ENCODE assay signal across 11 mouse cellular contexts in the genomic region with DNA sequence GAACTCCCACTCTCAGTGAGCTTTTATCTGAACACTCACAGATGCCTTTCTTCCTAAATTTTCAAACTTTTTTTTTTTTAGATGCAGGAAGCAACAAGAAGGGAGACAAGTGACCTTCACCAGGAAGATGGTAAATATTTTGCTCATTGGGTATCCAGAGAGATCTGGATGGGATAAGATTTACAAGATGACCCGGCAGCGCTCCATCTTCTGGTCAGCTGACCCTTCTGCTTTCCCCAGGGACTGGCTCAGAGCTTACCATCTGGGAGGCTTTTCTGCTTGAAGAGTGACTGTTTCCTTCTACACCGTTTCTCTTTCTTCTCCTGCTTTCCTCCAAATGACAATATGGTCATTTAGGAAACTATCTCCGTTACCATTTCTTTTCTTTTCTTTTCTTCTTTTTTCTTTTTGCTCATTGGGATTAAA. TPM values are rescaled to one million over a fixed set of nuclear protein-coding genes. Genes with fewer than 3 reads are reported as not detected.
DNase-seq lines count a peak whose midpoint lies in the region; ATAC-seq and TF ChIP-seq lines count a peak whose summit lies in the region.
"Had no signal": no experiment of that assay in that cellular context is flagged by ENCODE, and none has a peak within 500 bp of the region (broad histone marks: within the 10 kb centered on the region; RNA-seq: fewer than 3 reads in every experiment).

No protein-coding gene starts in this region.

- 26% methylated on average over 4 of the region's 4 CpGs for WGBS in heart, embryonic 13.5 days
- WGBS in hindbrain, embryonic 11.5 days: 7% methylated on average over 4 of the region's 4 CpGs
- WGBS in midbrain, postnatal 0 days: 10% methylated on average over 4 of the region's 4 CpGs

- no peaks in the 10 kb centered on the region for H3K9me3 ChIP-seq in heart, embryonic 13.5 days
- no peaks in the 10 kb centered on the region for H3K9me3 ChIP-seq in hindbrain, embryonic 11.5 days (ENCODE audit: control insufficient read depth, low read length)
- no peaks in the 10 kb centered on the region for H3K9me3 ChIP-seq in midbrain, postnatal 0 days (ENCODE audit: low read length)

- H3K4me2 ChIP-seq in heart, embryonic 13.5 days: peak overlapping the region; percentile 31; the same call in 1 of the 2 replicates
- no peak overlapping the region for H3K4me2 ChIP-seq in hindbrain, embryonic 11.5 days (replicated peaks; ENCODE audit: low read depth, low read length)
- H3K4me2 ChIP-seq in midbrain, postnatal 0 days (ENCODE audit: low read depth, low read length, poor library complexity, severe bottlenecking): peak overlapping the region; percentile 9; the same call in 1 of the 2 replicates

- ATAC-seq in heart, embryonic 13.5 days (ENCODE audit: extremely low read depth, insufficient number of reproducible peaks, low FRiP score, low TSS enrichment): no peak
- ATAC-seq in hindbrain, embryonic 11.5 days (ENCODE audit: low FRiP score): peak; percentile 71; the same call in 1 of the 2 replicates
- no peak for ATAC-seq in midbrain, postnatal 0 days (ENCODE audit: low FRiP score)
- no peak for ATAC-seq in erythroid progenitor cell, adult 5-6 weeks (replicated peaks; ENCODE audit: low FRiP score, poor library complexity, severe bottlenecking)

- no peak overlapping the region for H3K4me3 ChIP-seq in heart, embryonic 13.5 days
- H3K4me3 ChIP-seq in hindbrain, embryonic 11.5 days (ENCODE audit: low read depth, low read length): no peak overlapping the region
- H3K4me3 ChIP-seq in midbrain, postnatal 0 days (ENCODE audit: low read depth, low read length): no peak overlapping the region

- DNase-seq in heart, adult 11 months: no peak
- peak; percentile 85 for DNase-seq in embryo, embryonic 11 days
- DNase-seq in hindbrain, embryonic 11.5 days (ENCODE audit: low spot score): peak; percentile 80
- peak; percentile 81 for DNase-seq in midbrain, postnatal 0 days (ENCODE audit: low spot score)
- DNase-seq in thymus, postnatal 0 days (ENCODE audit: low spot score): no peak
- no peak for DNase-seq in thymus, adult 18-20 months

- no peak for TF ChIP-seq CTCF in midbrain, postnatal 0 days (IDR thresholded peaks at IDR 0.05)

- H3K27ac ChIP-seq in heart, embryonic 13.5 days (replicated peaks): no peak overlapping the region
- peak overlapping the region; percentile 79 for H3K27ac ChIP-seq in hindbrain, embryonic 11.5 days (ENCODE audit: low read depth, low read length)
- H3K27ac ChIP-seq in midbrain, postnatal 0 days (ENCODE audit: low read depth, low read length): no peak overlapping the region
- H3K27ac ChIP-seq: macrophage had no signal

- peaks cover 10% of the 10 kb centered on the region for H3K4me1 ChIP-seq in heart, embryonic 13.5 days
- H3K4me1 ChIP-seq in hindbrain, embryonic 11.5 days (replicated peaks; ENCODE audit: control insufficient read depth, insufficient read depth, low read length): 0 out of 2 replicates have a peak, but pooled peaks cover 3% of the 10 kb centered on the region
- H3K4me1 ChIP-seq in midbrain, postnatal 0 days (ENCODE audit: insufficient read depth, low read length): peaks cover 10% of the 10 kb centered on the region

- H3K36me3 ChIP-seq in heart, embryonic 13.5 days: no peaks in the 10 kb centered on the region
- H3K36me3 ChIP-seq in hindbrain, embryonic 11.5 days (ENCODE audit: control insufficient read depth, insufficient read depth, low read length): no peaks in the 10 kb centered on the region
- H3K36me3 ChIP-seq in midbrain, postnatal 0 days (ENCODE audit: insufficient read depth, low read length): no peaks in the 10 kb centered on the region

- H3K27me3 ChIP-seq in heart, embryonic 13.5 days (replicated peaks): peaks cover 13% of the 10 kb centered on the region
- no peaks in the 10 kb centered on the region for H3K27me3 ChIP-seq in hindbrain, embryonic 11.5 days (ENCODE audit: control insufficient read depth, insufficient read depth, low read length)
- no peaks in the 10 kb centered on the region for H3K27me3 ChIP-seq in midbrain, postnatal 0 days (ENCODE audit: insufficient read depth, low read length)

- H3K9ac ChIP-seq in heart, embryonic 13.5 days: no peak overlapping the region
- H3K9ac ChIP-seq in hindbrain, embryonic 11.5 days (ENCODE audit: low read depth, low read length): no peak overlapping the region
- H3K9ac ChIP-seq in midbrain, postnatal 0 days (replicated peaks; ENCODE audit: low read length, poor library complexity, severe bottlenecking): no peak overlapping the region

RNA-seq across cellular contexts. Expression of gene Tppp3, which starts 25.2 kb away (rescaled TPM):
- 12.3 TPM in 2 replicates for polyA plus RNA-seq in heart, embryonic 13.5 days (2015; fragmentation: Nextera tagmentation; extraction: Ambion mirVana)
- polyA plus RNA-seq in hindbrain, embryonic 11.5 days (2014; fragmentation: Nextera tagmentation; extraction: Ambion mirVana): 206 and 218 TPM in 2 replicates
- 75.0 and 82.8 TPM in 2 replicates for total RNA-seq in midbrain, postnatal 0 days (2014; rRNA removed)
- 159 and 164 TPM in 2 replicates for polyA plus RNA-seq in midbrain, postnatal 0 days (2015; fragmentation: Nextera tagmentation; extraction: Ambion mirVana)
- polyA plus RNA-seq in thymus, postnatal 0 days (2015; fragmentation: Nextera tagmentation; extraction: Ambion mirVana): 31.9 and 42.4 TPM in 2 replicates
- 2.5 TPM in 1 of 2 replicates, not detected in the other for total RNA-seq in erythroid progenitor cell, adult 5-6 weeks (2015; ENCODE audit: low replicate concordance)
- 2.2 TPM in 1 of 2 replicates, not detected in the other for total RNA-seq in erythroid progenitor cell, adult 5-6 weeks (2017; ENCODE audit: low replicate concordance)
- total RNA-seq: hematopoietic stem cell, adult 5-6 weeks had no signal

RNA-seq across cellular contexts. Expression of gene Lrrc36, which starts 32.8 kb away (rescaled TPM):
- 0.08 and 0.28 TPM in 2 replicates for polyA plus RNA-seq in heart, embryonic 13.5 days (2015; fragmentation: Nextera tagmentation; extraction: Ambion mirVana)
- polyA plus RNA-seq in hindbrain, embryonic 11.5 days (2014; fragmentation: Nextera tagmentation; extraction: Ambion mirVana): 2.8 and 3.0 TPM in 2 replicates
- 0.28 and 0.93 TPM in 2 replicates for total RNA-seq in midbrain, postnatal 0 days (2014; rRNA removed)
- 0.86 and 0.99 TPM in 2 replicates for polyA plus RNA-seq in midbrain, postnatal 0 days (2015; fragmentation: Nextera tagmentation; extraction: Ambion mirVana)
- polyA plus RNA-seq in thymus, postnatal 0 days (2015; fragmentation: Nextera tagmentation; extraction: Ambion mirVana): 0.28 and 0.47 TPM in 2 replicates
- 1.4 TPM in 1 of 2 replicates, not detected in the other for total RNA-seq in erythroid progenitor cell, adult 5-6 weeks (2015; ENCODE audit: low replicate concordance)
- total RNA-seq in erythroid progenitor cell, adult 5-6 weeks (2017; ENCODE audit: low replicate concordance): 1.2 TPM in 1 of 2 replicates, not detected in the other
- polyA plus RNA-seq: macrophage had no signal

RNA-seq across cellular contexts. Expression of gene Kctd19, which starts 32.8 kb away (rescaled TPM):
- not detected in 2 replicates for polyA plus RNA-seq in heart, embryonic 13.5 days (2015; fragmentation: Nextera tagmentation; extraction: Ambion mirVana)
- 0.14 TPM in 1 of 2 replicates, not detected in the other for polyA plus RNA-seq in hindbrain, embryonic 11.5 days (2014; fragmentation: Nextera tagmentation; extraction: Ambion mirVana)
- 0.09 and 0.16 TPM in 2 replicates for total RNA-seq in midbrain, postnatal 0 days (2014; rRNA removed)
- 0.27 TPM in 2 replicates for polyA plus RNA-seq in midbrain, postnatal 0 days (2015; fragmentation: Nextera tagmentation; extraction: Ambion mirVana)
- polyA plus RNA-seq in thymus, postnatal 0 days (2015; fragmentation: Nextera tagmentation; extraction: Ambion mirVana): 0.04 and 0.31 TPM in 2 replicates
- not detected in 2 replicates for total RNA-seq in erythroid progenitor cell, adult 5-6 weeks (2015; ENCODE audit: low replicate concordance)
- total RNA-seq in erythroid progenitor cell, adult 5-6 weeks (2017; ENCODE audit: low replicate concordance): not detected in 2 replicates
- total RNA-seq: hematopoietic stem cell, adult 5-6 weeks had no signal
- polyA plus RNA-seq: macrophage; stomach, embryonic 16.5 days had no signal

RNA-seq across cellular contexts. Expression of gene Zdhhc1, which starts 50.6 kb away (rescaled TPM):
- 21.8 and 22.3 TPM in 2 replicates for polyA plus RNA-seq in heart, embryonic 13.5 days (2015; fragmentation: Nextera tagmentation; extraction: Ambion mirVana)
- polyA plus RNA-seq in hindbrain, embryonic 11.5 days (2014; fragmentation: Nextera tagmentation; extraction: Ambion mirVana): 19.0 and 19.7 TPM in 2 replicates
- 32.9 and 47.2 TPM in 2 replicates for total RNA-seq in midbrain, postnatal 0 days (2014; rRNA removed)
- 27.3 and 27.9 TPM in 2 replicates for polyA plus RNA-seq in midbrain, postnatal 0 days (2015; fragmentation: Nextera tagmentation; extraction: Ambion mirVana)
- 5.8 and 6.9 TPM in 2 replicates for polyA plus RNA-seq in thymus, postnatal 0 days (2015; fragmentation: Nextera tagmentation; extraction: Ambion mirVana)
- total RNA-seq in erythroid progenitor cell, adult 5-6 weeks (2015; ENCODE audit: low replicate concordance): 2.5 TPM in 1 of 2 replicates, not detected in the other
- 0.39 TPM in 1 of 2 replicates, not detected in the other for total RNA-seq in erythroid progenitor cell, adult 5-6 weeks (2017; ENCODE audit: low replicate concordance)

Comparison
In these comparisons a context has a peak if more than half of its experiments do, and no peak if none do; other contexts are left out.
1. DNase-seq: peak in embryo, embryonic 11 days (single experiment), hindbrain, embryonic 11.5 days (single experiment) and midbrain, postnatal 0 days (single experiment); none in heart, adult 11 months (single experiment), thymus, postnatal 0 days (single experiment) and thymus, adult 18-20 months (0 of 2).